Mouse (Mus musculus): ENCODE measurements around the gene Srgap1.

DNA sequence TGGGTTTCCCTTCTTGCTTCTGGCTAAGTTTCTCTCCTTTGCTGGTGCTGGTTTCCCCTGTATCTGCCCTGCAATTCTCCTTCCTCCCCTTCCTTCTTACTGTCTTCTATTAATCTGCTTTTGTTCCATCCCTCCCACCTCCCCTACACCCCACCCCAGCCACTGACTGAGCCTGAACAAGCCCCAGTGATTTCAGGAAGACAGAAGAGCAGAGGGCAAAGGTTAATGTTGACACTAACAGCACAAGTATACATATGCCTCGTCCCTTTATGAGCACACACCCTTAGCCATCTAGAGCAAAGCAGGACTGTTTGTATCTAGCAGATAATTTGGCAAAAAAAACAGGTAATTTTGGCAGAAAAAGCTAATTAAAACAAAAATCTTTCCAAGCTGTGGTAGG lies 291.3 kb downstream of the Srgap1 start:
- TF ChIP-seq CTCF (IDR thresholded peaks at IDR 0.05; ENCODE audit: low read depth, low read length) (no peak), GATA1 (IDR thresholded peaks at IDR 0.05; ENCODE audit: borderline replicate concordance, low read length) (no peak), TAL1 (conservative IDR thresholded peaks at IDR 0.05; ENCODE audit: low read depth, low read length) (no peak), POLR2AphosphoS5 (IDR thresholded peaks at IDR 0.05; ENCODE audit: insufficient replicate concordance, low read depth, low read length) (no peak)

Data from G1E (cell line).